Mouse (Mus musculus) CH12.LX (cell line): ENCODE measurements at regions not wholly inside any gene's neighbourhood (a gene's known extent, or its start where the extent isn't known, plus 50 kb on each side); places are given as distances from the start of the nearest gene placed in this dataset.

ENCODE experiments used
- DNase-seq: peaks from one replicate; pipeline ENCODE4 v3.0.0-alpha.2; 2013; ENCODE audit errors: extremely low read depth
- H3K27ac ChIP-seq: 2 replicates; pipeline ENCODE4 v1.5.1; 2012; ENCODE audit warnings: low read depth, mild to moderate bottlenecking, control low read depth, moderate library complexity; ENCODE audit not compliant: insufficient read depth
- H3K27me3 ChIP-seq: replicated peaks from 2 replicates; pipeline ENCODE3; 2012; ENCODE audit warnings: inconsistent platforms
- H3K36me3 ChIP-seq, 2 experiments: replicated peaks in 1 of 2; 2 replicates each; pipeline versions ENCODE3 to v1.6.1; 2012; ENCODE audit warnings: inconsistent platforms in 1 of 2, low read length in 1 of 2, mild to moderate bottlenecking in 1 of 2, mixed read lengths in 1 of 2, moderate library complexity in 1 of 2; ENCODE audit not compliant: control insufficient read depth in 1 of 2, insufficient read depth in 1 of 2
- H3K4me1 ChIP-seq, 2 experiments: 2 replicates each; pipeline ENCODE4 v1.6.1; 2012; ENCODE audit warnings: inconsistent platforms in 1 of 2, moderate library complexity in 1 of 2; ENCODE audit not compliant: insufficient read depth in 2 of 2, control insufficient read depth in 1 of 2
- H3K4me2 ChIP-seq: 2 replicates; pipeline ENCODE4 v1.6.1; 2012; ENCODE audit warnings: low read depth, mild to moderate bottlenecking, control low read depth; ENCODE audit not compliant: poor library complexity, insufficient read depth, severe bottlenecking
- H3K4me3 ChIP-seq, 3 experiments: fragments of 150-350 bp in 1 of 3; sonication (generic) in 1 of 3; replicated peaks in 1 of 3; 2 replicates each; pipeline versions ENCODE3 to v1.5.1; 2011 to 2012; ENCODE audit warnings: low read depth in 2 of 3, low read length in 2 of 3, mild to moderate bottlenecking in 2 of 3, moderate library complexity in 2 of 3, control low read depth in 1 of 3, improper control_type of control experiment in 1 of 3, inconsistent platforms in 1 of 3, mixed read lengths in 1 of 3; ENCODE audit not compliant: poor library complexity in 1 of 3
- H3K79me2 ChIP-seq: replicated peaks from 2 replicates; pipeline ENCODE4 v1.6.1; 2012; ENCODE audit warnings: mild to moderate bottlenecking, moderate library complexity; ENCODE audit not compliant: control insufficient read depth, poor library complexity, insufficient read depth, severe bottlenecking; ENCODE audit errors: extremely low read depth
- H3K9ac ChIP-seq: 2 replicates; pipeline ENCODE4 v1.6.1; 2012; ENCODE audit warnings: low read depth, mild to moderate bottlenecking, control low read depth, moderate library complexity; ENCODE audit not compliant: insufficient read depth
- H3K9me3 ChIP-seq: replicated peaks from 2 replicates; pipeline ENCODE3; 2012; ENCODE audit warnings: low read length, inconsistent platforms, mixed read lengths
- CHD1 ChIP-seq: IDR thresholded peaks from 2 replicates; pipeline ENCODE4 v1.6.1; 2012; ENCODE audit warnings: low read depth, low read length, improper control_type of control experiment, inconsistent platforms
- E2F4 ChIP-seq: IDR thresholded peaks from 2 replicates; pipeline ENCODE4 v1.6.1; 2011; ENCODE audit warnings: low read depth, low read length, improper control_type of control experiment; ENCODE audit not compliant: insufficient replicate concordance
- ELF1 ChIP-seq: IDR thresholded peaks from 2 replicates; pipeline ENCODE4 v1.6.1; 2014; ENCODE audit warnings: low read depth, mild to moderate bottlenecking, inconsistent platforms, low read length, improper control_type of control experiment
- ETS1 ChIP-seq: conservative IDR thresholded peaks from 2 replicates; pipeline ENCODE4 v1.6.1; 2012; ENCODE audit warnings: low read depth, mild to moderate bottlenecking, inconsistent platforms, low read length, improper control_type of control experiment, moderate library complexity
- GABPA ChIP-seq: IDR thresholded peaks from 2 replicates; pipeline ENCODE4 v1.6.1; 2012; ENCODE audit warnings: low read depth, low read length, improper control_type of control experiment, inconsistent platforms; ENCODE audit not compliant: insufficient replicate concordance
- HCFC1 ChIP-seq: IDR thresholded peaks from 2 replicates; pipeline ENCODE4 v1.6.1; 2012; ENCODE audit warnings: low read depth, mild to moderate bottlenecking, inconsistent platforms, low read length, improper control_type of control experiment
- JUN ChIP-seq: IDR thresholded peaks from 2 replicates; pipeline ENCODE4 v1.6.1; 2011; ENCODE audit warnings: low read depth, mild to moderate bottlenecking, low read length, improper control_type of control experiment, moderate library complexity; ENCODE audit not compliant: insufficient read depth
- KAT2A ChIP-seq: IDR thresholded peaks from 2 replicates; pipeline ENCODE4 v1.6.1; 2012; ENCODE audit warnings: low read length, improper control_type of control experiment, inconsistent platforms; ENCODE audit not compliant: insufficient replicate concordance
- MAFK ChIP-seq: IDR thresholded peaks from 2 replicates; pipeline ENCODE4 v1.6.1; 2011; ENCODE audit warnings: low read length, improper control_type of control experiment; ENCODE audit not compliant: insufficient replicate concordance
- MAX ChIP-seq: IDR thresholded peaks from 2 replicates; pipeline ENCODE4 v1.6.1; 2011; ENCODE audit warnings: low read length, improper control_type of control experiment
- MAZ ChIP-seq: IDR thresholded peaks from 2 replicates; pipeline ENCODE4 v1.6.1; 2012; ENCODE audit warnings: low read depth, mild to moderate bottlenecking, inconsistent platforms, low read length, improper control_type of control experiment, moderate library complexity
- MEF2A ChIP-seq: IDR thresholded peaks from 2 replicates; pipeline ENCODE4 v1.6.1; 2014; ENCODE audit warnings: low read depth, mild to moderate bottlenecking, inconsistent platforms, low read length, improper control_type of control experiment, borderline replicate concordance
- MXI1 ChIP-seq: IDR thresholded peaks from 2 replicates; pipeline ENCODE4 v1.6.1; 2011; ENCODE audit warnings: mild to moderate bottlenecking, low read depth, low read length, improper control_type of control experiment
- MYC ChIP-seq: IDR thresholded peaks from 2 replicates; pipeline ENCODE4 v1.6.1; 2011; ENCODE audit warnings: low read depth, mild to moderate bottlenecking, improper control_type of control experiment, low read length
- NRF1 ChIP-seq: IDR thresholded peaks from 2 replicates; pipeline ENCODE4 v1.6.1; 2014; ENCODE audit warnings: low read depth, mild to moderate bottlenecking, inconsistent platforms, low read length, improper control_type of control experiment, moderate library complexity
- PAX5 ChIP-seq: IDR thresholded peaks from 2 replicates; pipeline ENCODE4 v1.6.1; 2012; ENCODE audit warnings: low read length, inconsistent platforms, mixed read lengths
- POLR2AphosphoS2 ChIP-seq: IDR thresholded peaks from 2 replicates; pipeline ENCODE4 v1.6.1; 2011; ENCODE audit warnings: low read depth, low read length, improper control_type of control experiment
- RAD21 ChIP-seq: IDR thresholded peaks from 2 replicates; pipeline ENCODE4 v1.6.1; 2011; ENCODE audit warnings: low read depth, mild to moderate bottlenecking, low read length, improper control_type of control experiment, moderate library complexity
- SMC3 ChIP-seq: IDR thresholded peaks from 2 replicates; pipeline ENCODE4 v1.6.1; 2011; ENCODE audit warnings: low read depth, low read length, improper control_type of control experiment
- TBP ChIP-seq: conservative IDR thresholded peaks from 2 replicates; pipeline ENCODE4 v1.6.1; 2011; ENCODE audit warnings: low read depth, low read length, improper control_type of control experiment
- TCF12 ChIP-seq: IDR thresholded peaks from 2 replicates; pipeline ENCODE4 v1.6.1; 2014; ENCODE audit warnings: low read depth, mild to moderate bottlenecking, inconsistent platforms, low read length, improper control_type of control experiment
- USF1 ChIP-seq: IDR thresholded peaks from 2 replicates; pipeline ENCODE4 v1.6.1; 2014; ENCODE audit warnings: low read depth, mild to moderate bottlenecking, inconsistent platforms, low read length, improper control_type of control experiment
- USF2 ChIP-seq: conservative IDR thresholded peaks from 2 replicates; pipeline ENCODE4 v1.6.1; 2011; ENCODE audit warnings: low read depth, low read length, improper control_type of control experiment
- ZC3H11A ChIP-seq: IDR thresholded peaks from 2 replicates; pipeline ENCODE4 v1.6.1; 2012; ENCODE audit warnings: low read depth, mild to moderate bottlenecking, inconsistent platforms, low read length, improper control_type of control experiment
- ZKSCAN1 ChIP-seq: IDR thresholded peaks from 2 replicates; pipeline ENCODE4 v1.6.1; 2012; ENCODE audit warnings: low read depth, inconsistent platforms, low read length, improper control_type of control experiment, borderline replicate concordance
- ZNF384 ChIP-seq: IDR thresholded peaks from 2 replicates; pipeline ENCODE4 v1.6.1; 2012; ENCODE audit warnings: low read depth, low read length, improper control_type of control experiment, inconsistent platforms
- dilution Hi-C: fragments of 300-500 bp; cut with MboI; formaldehyde crosslinking; loops from 2 replicates; pipeline ENCODE4 v1.14.3; 2020; ENCODE audit warnings: low sequenced_read_pairs; ENCODE audit not compliant: extremely low pct_unique_long_range_greater_than_20kb, extremely low pct_ligation_motif_present
- in situ Hi-C: fragments of 300-500 bp; cut with MboI; formaldehyde crosslinking; loops from 3 replicates; pipeline ENCODE4 v1.14.3; 2019; ENCODE audit warnings: low sequenced_read_pairs, low pct_ligation_motif_present, low pct_unique_long_range_greater_than_20kb, mixed read lengths

DNA sequence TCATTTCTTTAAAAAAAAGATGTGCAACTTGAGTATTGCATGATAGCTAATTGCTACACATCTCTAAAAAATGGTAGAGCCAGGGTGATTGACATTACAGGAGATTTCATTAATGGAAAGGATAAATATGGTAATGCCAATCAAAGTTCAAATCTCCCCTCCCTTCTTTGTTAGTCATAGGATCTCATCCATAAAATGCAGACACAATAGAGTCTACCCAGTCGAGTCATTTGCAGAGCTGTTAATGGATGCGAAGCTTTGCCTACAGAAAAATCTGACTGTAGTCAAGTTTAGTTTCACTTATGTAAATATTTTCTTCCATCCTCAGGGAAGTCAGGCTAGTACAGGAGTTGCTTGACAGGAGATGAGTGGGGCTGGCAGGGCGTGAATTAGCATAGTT is 1078.2 kb upstream of the Cdh8 start:
- no peak overlapping the region for H3K27ac ChIP-seq
- TF ChIP-seq TCF12 (no peak), MYC (no peak), CHD1 (no peak), JUN (no peak), KAT2A (no peak), E2F4 (no peak), TBP (no peak), MEF2A (no peak), NRF1 (no peak), POLR2AphosphoS2 (no peak), ZC3H11A (no peak), MXI1 (no peak), ZKSCAN1 (no peak), SMC3 (no peak), USF1 (no peak), MAFK (no peak)
- no peak overlapping the region for H3K4me2 ChIP-seq
- H3K4me1 ChIP-seq, result no peaks in the 10 kb centered on the region
- in situ Hi-C loops (no loop called here), dilution Hi-C loops (no loop called here)
- no peaks in the 10 kb centered on the region for H3K79me2 ChIP-seq
- peaks cover 18% of the 10 kb centered on the region for H3K9me3 ChIP-seq
- no peak for DNase-seq
- no peaks in the 10 kb centered on the region for H3K27me3 ChIP-seq
- H3K9ac ChIP-seq, result no peak overlapping the region
- no peak overlapping the region for H3K4me3 ChIP-seq
- H3K36me3 ChIP-seq, result no peaks in the 10 kb centered on the region

GRCm38 (mm10) chr8:100475950-100476349 is 1059.7 kb upstream of the Cdh8 start:
- in situ Hi-C loops, result no loop called here
- dilution Hi-C loops, result no loop called here
- H3K9me3 ChIP-seq, result peaks cover 10% of the 10 kb centered on the region
- no peak overlapping the region for H3K4me3 ChIP-seq
- H3K27ac ChIP-seq, result no peak overlapping the region
- no peak overlapping the region for H3K9ac ChIP-seq
- no peaks in the 10 kb centered on the region for H3K27me3 ChIP-seq
- H3K4me2 ChIP-seq, result no peak overlapping the region
- H3K36me3 ChIP-seq, result no peaks in the 10 kb centered on the region
- no peak for DNase-seq
- no peaks in the 10 kb centered on the region for H3K79me2 ChIP-seq
- TF ChIP-seq PAX5, result no peak
- no peak for TF ChIP-seq ETS1
- no peak for TF ChIP-seq SMC3
- no peak for TF ChIP-seq ELF1
- no peak for TF ChIP-seq MAX
- TF ChIP-seq RAD21, result no peak
- no peak for TF ChIP-seq POLR2AphosphoS2
- no peak for TF ChIP-seq USF2
- no peak for TF ChIP-seq CHD1
- no peak for TF ChIP-seq HCFC1
- no peak for TF ChIP-seq ZKSCAN1
- TF ChIP-seq MAZ, result no peak
- no peak for TF ChIP-seq ZNF384
- no peak for TF ChIP-seq GABPA
- no peak for TF ChIP-seq NRF1
- TF ChIP-seq KAT2A, result no peak
- TF ChIP-seq, all 38 proteins: peak for 0
- no peaks in the 10 kb centered on the region for H3K4me1 ChIP-seq
